Mouse (Mus musculus) small intestine, adult 2 months (tissue): ENCODE results near the gene Clybl.

ENCODE experiments used
- CTCF ChIP-seq: fragments of 200-500 bp; IDR thresholded peaks from 2 replicates; pipeline ENCODE4 v1.5.1; 2012; ENCODE audit warnings: low read depth, mild to moderate bottlenecking, control low read depth, inconsistent platforms, low read length, moderate library complexity, mixed read lengths; ENCODE audit not compliant: insufficient replicate concordance, insufficient read length; ENCODE audit errors: extremely low read depth
- POLR2A ChIP-seq: fragments of 200-500 bp; IDR thresholded peaks from 2 replicates; pipeline ENCODE4 v1.6.1; 2012; ENCODE audit warnings: low read depth, mild to moderate bottlenecking, control low read depth, inconsistent platforms, low read length, moderate library complexity

- TF ChIP-seq POLR2A (no peak), CTCF (no peak)
These were observed 115.4 kb downstream of the Clybl start for GRCm38 (mm10) chr14:122296864-122297263.
